Mouse (Mus musculus) spleen, adult 10 weeks (tissue): Measurements from ENCODE around the gene Olfr1555-ps1. TPM values are rescaled to one million over a fixed set of nuclear protein-coding genes. Genes with fewer than 3 reads are reported as not detected.

Source experiments
- polyA plus RNA-seq: library from polyadenylated mRNA; stranded (reverse); fragments of 350-450 nt; fragmentation: Illumina TruSeq; extraction: RNeasy Lipid Tissue Mini Kit (QIAGEN cat#74804); gene quantifications from one replicate; pipeline ENCODE4 v1.2.3, GENCODE M21; 2015; ENCODE audit warnings: low replicate concordance; ENCODE audit not compliant: insufficient read depth

Olfr1555-ps1 gene
- not detected for polyA plus RNA-seq

DNA sequence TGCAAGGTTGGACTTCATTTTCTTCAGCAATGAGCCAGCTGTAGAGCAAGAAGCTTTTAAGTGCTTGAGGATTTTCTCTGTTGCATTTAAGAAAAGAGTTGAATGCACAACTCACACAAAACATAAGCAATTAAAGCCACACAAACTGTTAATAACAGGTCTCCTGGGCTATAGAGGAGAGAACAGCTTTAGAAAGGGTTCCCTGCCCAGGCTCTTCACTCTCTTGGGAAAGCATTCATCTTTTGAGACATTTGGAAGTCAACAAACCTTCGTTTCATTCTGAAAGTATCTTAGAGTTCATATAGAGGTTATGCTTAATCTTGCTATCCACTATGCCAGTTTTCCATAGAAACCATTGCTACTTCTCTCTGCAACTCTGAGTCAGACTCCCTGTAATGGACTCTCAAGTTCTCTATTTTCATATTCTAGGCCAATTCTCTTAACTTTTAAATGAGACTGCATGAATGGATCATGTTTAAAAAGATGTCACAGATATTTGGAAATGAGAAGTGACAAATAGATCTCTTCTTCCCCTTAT is at the start of gene Olfr1555-ps1:
Gene Olfr1555-ps1 (minus strand): TSS at position 51 of the 538 bp plus-strand sequence.

DNA sequence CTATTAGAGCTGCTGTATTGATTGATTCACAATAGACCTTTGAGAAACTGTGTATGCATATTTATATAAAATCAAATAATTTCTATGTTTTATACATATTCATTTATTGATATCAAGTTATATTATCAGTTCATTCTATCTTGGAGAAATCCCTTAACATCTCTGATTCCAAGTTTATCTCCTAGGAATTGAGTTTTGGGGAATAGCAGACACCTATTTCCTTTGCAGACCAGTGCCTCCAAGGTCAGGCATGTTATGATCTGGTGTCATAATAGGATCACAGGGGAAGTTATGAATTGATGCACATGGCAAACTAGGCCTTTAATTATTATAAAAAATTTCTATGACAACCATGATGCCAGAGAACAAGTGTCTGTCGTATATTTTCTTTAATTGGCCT is 30.4 kb upstream of the Olfr1555-ps1 start, which contains the start of gene Olfr1431:
Gene Olfr1431 (plus strand): TSS at position 301 of the 400 bp plus-strand sequence.

DNA sequence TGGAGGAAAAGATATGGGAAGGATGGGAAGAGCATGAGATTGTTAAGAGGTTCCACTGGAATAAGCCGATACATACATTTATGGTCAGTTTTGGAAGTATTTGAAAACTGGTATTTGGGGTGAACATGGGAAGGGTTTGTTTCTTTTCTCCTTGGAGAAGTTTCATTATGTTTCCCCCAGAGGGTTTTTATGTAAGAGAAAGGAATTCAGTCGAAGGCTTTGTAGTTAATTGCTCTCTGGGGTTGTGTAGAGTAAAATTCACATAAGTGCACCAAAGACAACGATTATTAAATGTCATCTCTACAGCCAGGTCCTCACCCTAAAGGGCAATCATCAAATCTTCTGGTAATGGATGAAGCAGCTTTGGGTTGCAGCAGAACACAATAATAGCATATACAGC is 46.8 kb downstream of the Olfr1555-ps1 start, which contains the start of gene Olfr76:
Gene Olfr76 (minus strand): TSS at position 101 of the 400 bp plus-strand sequence.

DNA sequence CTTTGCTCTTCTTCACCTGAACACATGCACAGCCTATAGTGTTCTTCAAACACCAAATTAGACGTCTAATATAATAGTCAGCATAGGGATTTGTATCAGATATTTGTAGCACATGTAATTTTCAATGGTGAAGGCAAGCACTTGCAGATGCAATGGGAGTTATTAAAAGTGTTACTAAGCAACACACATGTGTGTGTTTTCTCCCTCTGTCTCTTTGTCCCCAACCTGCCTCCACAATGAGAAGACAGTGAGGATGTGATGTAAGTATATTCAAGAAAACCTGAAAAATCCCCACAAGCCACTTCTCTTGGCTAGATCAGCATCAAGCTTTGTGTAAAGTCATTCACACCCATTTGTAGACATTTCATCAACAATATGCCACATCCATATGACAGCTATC is 54.1 kb downstream of the Olfr1555-ps1 start, which contains the start of gene Olfr1428:
Gene Olfr1428 (minus strand): TSS at position 101 of the 400 bp plus-strand sequence.

Other genes starting within 250 kb of the Olfr1555-ps1 start
- gene Osbp, start 204.2 kb downstream of the Olfr1555-ps1 start, polyA plus RNA-seq, result 48.5 TPM
- not detected for gene Olfr1423, start 128.8 kb downstream of the Olfr1555-ps1 start, polyA plus RNA-seq
- not detected for gene Olfr1424, start 107.4 kb downstream of the Olfr1555-ps1 start, polyA plus RNA-seq
- gene Olfr1425, start 92.4 kb downstream of the Olfr1555-ps1 start, polyA plus RNA-seq, result not detected
- gene Olfr1426, start 78.1 kb downstream of the Olfr1555-ps1 start, polyA plus RNA-seq, result not detected
- not detected for gene Olfr1427, start 66.8 kb downstream of the Olfr1555-ps1 start, polyA plus RNA-seq
- not detected for gene Olfr1428, start 54.2 kb downstream of the Olfr1555-ps1 start, polyA plus RNA-seq
- gene Olfr76, start 46.9 kb downstream of the Olfr1555-ps1 start, polyA plus RNA-seq, result not detected
- gene Olfr1431, start 30.5 kb upstream of the Olfr1555-ps1 start, polyA plus RNA-seq, result not detected
- gene Olfr1432, start 62.5 kb upstream of the Olfr1555-ps1 start, polyA plus RNA-seq, result not detected
- gene Olfr262, start 71.5 kb upstream of the Olfr1555-ps1 start, polyA plus RNA-seq, result not detected
- gene Olfr235, start 90.9 kb upstream of the Olfr1555-ps1 start, polyA plus RNA-seq, result not detected
- gene Olfr1434, start 109.7 kb upstream of the Olfr1555-ps1 start, polyA plus RNA-seq, result not detected
- gene Olfr1436, start 129.0 kb upstream of the Olfr1555-ps1 start, polyA plus RNA-seq, result not detected
- not detected for gene Olfr1437, start 155.0 kb upstream of the Olfr1555-ps1 start, polyA plus RNA-seq
- gene Olfr1438-ps1, start 165.8 kb upstream of the Olfr1555-ps1 start, polyA plus RNA-seq, result not detected
- gene Olfr1440, start 217.2 kb upstream of the Olfr1555-ps1 start, polyA plus RNA-seq, result not detected
- gene Olfr1441, start 247.3 kb upstream of the Olfr1555-ps1 start, polyA plus RNA-seq, result not detected